Mouse (Mus musculus) adrenal gland, adult (tissue): Measurements from ENCODE around the gene Bsg.

Experiments
- DNase-seq, 2 experiments: peaks; one replicate each; pipeline ENCODE4 v3.0.0; 2022 to 2023; ENCODE audit warnings: low spot score in 1 of 2; ENCODE audit not compliant: inconsistent age in 2 of 2

Gene Bsg

DNA sequence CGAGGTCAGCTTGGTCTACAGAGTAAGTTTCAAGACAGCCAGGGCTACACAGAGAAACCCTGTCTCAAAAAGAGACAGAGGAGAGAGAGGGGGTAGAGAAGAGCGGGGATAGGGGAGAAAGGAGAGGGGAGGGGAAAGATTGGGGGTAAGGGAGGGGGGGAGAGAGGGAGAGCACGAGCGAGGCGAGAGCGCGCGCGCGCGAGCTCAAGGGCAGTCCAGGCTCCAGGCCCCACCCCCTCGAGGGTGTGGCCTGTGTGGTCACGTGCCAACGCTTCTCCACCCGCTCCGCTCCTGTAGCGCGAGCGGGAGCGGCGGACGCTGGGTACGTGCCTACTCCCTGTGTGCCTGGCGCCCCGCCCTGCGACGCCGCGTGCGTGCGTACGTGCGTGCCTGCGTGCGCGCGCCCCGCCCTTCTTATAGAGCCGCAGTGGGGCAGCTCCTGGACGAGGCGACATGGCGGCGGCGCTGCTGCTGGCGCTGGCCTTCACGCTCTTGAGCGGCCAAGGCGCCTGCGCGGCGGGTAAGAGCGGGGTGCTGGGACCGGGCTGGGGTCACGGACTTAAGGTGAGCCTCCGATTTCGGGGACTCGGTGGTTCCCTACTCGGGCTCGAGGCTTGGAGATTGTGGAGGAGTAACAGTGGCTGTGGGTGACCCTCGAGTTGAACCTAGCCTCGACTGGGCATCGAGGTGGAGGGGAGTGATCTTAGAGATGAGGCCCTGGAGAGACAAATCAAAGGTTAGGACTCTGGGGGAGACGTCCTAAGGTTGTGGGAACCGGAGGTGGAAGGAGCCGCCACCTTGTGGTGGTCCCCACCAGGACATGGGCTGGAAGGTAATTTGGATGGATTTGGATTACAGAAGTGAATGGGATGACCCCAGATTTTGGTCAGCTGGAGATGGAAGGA is at the start of gene Bsg:
TSS of gene Bsg (plus strand) at position 427 of the 905 bp plus-strand sequence.
- DNase-seq = peak; percentile 99

DNA sequence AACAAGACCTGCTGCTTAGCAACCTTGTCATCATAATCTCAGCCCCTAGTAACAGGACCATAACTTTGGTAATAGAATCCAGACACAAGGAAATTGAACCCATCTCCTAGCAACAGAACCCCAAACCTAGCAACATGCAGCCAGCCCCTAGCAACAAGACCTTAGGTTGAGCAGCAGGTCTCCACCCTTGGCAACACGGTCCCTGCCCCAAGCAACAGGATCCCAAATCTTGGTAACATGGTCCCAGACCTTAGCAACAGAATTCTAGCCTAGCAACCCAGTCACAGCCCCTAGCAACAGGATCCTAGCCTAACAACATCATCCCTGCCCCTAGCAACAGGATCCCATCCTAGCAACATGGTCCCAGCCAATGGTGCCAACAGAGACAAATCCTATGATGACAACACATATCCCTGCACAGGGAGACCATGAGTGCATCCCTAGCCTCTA is 49.3 kb upstream of the Bsg start:
- DNase-seq = no peak

DNA sequence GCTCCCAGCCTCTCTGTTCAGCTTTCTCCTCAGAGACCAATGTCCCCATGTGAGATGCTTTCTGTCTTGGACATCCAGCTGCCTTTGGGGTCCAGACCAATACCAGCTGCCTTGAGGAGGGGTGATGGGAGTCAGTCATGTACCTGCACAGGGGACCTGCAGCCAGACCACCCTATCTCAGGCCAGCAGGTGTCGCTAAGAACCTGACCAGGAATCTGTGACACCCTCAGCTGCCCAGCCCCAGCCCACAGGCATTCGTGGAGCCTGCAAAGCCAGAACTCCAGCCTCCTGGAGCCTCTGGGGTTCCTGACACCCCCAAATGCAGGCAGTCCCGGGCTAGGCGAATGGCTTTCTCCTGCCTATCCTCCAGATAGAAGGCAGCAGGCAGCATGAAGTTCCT is 45.5 kb upstream of the Bsg start:
- no peak for DNase-seq

DNA sequence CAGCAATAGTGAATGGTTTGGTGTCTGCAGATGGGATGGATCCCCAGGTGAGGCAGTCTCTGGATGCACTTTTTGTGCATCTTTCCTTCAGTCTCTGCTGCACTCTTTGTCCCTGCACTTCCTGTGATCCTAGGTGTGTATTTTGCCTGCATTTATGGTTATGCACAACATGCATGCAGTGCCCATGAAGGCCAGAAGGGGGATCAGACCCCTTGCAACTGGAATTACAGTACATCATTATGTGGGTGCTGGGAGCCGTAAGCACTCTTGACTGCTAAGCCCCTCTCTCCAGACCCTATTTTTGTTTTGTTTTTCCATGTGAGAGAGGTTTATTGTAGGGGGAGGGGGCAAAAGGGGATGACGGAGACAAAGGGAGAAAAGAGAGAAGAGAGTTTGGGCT is 44.0 kb upstream of the Bsg start:
- DNase-seq = no peak

DNA sequence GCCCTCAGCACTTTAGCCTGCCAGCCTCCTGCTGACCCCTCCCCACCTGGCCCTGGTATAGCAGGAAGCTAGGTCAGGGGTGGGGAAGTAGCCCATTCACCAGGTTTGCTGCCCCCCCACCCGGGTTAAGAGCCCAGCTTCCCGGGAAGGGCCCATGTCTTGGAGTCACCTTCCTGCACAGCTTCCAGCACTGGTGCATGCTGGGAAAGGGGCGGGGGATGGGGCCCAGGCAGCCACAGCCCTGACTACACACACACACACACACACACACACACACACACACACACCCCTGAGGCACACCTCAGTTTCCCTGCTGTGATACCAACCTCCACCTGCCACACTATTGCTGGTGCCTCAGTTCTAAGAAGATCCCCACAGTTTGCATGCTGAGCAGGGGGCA is 42.4 kb upstream of the Bsg start:
- DNase-seq = no peak

- DNase-seq = peak in 1 of 2 experiments; percentile 84
These were observed 40.1 kb upstream of the Bsg start, which contains the start of gene Madcam1 for GRCm38 (mm10) chr10:79664131-79664665. Gene Madcam1 (plus strand): TSS chr10:79664559.

DNA sequence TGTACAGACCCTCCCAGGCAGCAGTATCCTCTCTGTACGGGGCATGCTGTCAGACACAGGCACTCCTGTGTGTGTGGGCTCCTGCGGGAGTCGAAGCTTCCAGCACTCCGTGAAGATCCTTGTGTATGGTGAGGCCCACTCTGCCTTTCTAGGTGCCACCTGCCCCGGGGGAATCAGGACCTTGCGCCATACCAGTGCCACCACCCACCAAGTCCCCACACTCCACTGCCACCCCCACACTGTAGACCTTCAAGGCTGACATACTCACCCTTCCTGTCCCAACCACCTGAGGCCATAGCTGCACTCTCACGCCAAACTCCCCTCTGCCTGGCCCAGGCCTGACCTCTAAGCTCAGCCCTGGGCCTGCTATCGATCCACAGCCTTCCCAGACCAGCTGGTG is 39.2 kb upstream of the Bsg start:
- no peak for DNase-seq

GRCm38 (mm10) chr10:79666493-79666892 is 37.8 kb upstream of the Bsg start:
- DNase-seq = peak in 1 of 2 experiments; percentile 26

DNA sequence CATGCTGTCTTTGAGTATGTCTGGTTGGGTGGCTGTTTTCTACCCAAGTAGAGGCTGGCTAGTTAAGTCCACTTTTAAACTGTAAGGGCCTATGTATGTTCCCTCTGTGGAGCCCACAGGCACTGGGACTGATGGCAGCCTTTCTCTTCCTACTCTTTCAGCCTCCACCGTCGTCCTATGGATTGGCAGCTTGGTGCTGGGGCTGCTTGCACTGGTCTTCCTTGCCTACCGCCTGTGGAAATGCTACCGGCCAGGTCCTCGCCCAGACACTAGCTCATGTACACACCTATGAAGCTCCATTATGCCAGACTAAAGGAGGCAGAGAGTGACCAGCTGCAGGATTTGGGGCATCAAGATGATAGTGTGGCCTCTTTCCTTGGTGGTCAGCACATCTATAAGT is 36.2 kb upstream of the Bsg start:
- peak in 1 of 2 experiments; percentile 46 for DNase-seq

DNA sequence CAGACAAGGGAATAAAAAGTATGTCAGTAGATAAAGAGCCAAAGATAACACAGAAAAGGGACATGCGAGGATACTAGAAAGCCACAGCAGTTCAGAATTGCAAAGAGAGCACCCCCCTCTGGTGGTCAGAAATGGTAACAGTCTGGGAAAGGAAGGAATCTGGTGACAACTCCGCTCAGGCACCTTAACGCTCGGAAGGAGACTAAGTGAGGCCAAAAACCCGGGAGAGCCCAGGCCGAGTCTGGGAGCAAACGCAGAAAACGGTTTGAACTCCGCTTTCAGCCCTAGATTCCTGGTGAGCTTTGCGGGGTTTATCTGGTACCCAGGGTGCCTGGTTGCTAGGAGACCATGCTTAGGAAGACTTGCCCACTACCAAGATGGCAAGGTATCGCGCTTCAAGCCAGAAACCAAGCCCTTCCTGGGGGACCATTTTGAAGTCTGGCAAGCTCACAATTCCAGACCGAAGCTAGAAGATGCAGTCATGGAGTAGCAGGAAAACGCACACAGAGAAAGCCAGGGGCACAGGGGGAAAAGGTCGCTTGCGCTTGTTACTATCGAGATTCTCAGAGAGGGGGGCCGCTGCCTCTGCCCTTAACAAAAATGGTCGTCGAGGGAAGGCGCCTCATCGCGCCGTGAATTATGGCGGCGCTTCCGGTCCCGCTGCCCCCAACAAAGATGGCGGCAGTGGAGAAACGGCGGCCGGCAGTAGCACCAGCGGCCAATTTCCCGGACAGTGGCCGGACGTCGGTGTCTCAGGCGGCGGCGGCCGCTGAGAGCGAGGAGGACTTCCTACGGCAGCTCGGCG is 35.3 kb upstream of the Bsg start, which contains the start of gene Tpgs1:
TSS of gene Tpgs1 (plus strand) at position 599 of the 805 bp plus-strand sequence.
- peak; percentile 91 to 98 for DNase-seq

DNA sequence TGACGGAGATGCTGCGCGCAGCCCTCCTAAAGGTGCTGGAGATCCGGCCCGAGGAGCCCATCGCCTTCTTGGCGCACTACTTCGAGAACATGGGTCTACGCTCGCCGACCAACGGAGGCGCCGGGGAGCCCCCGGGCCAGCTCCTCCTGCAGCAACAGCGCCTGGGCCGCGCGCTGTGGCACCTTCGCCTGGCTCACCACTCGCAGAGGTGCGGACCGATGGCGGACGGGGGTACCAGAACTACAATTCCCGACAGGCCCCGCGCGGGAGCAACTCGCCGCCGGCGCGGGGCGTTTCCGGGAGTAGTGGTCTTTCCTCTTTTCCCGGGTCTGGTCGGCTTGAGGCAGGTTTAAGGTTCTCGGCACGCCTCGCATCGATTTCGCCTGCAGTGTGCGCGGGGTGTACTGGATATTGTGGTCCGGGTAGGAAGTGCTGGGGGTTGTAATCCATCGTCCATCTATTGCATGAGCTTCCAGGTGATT is 34.7 kb upstream of the Bsg start:
- DNase-seq = peak; percentile 80 to 91

- DNase-seq = peak in 1 of 2 experiments; percentile 58
These were observed 34.0 kb upstream of the Bsg start for GRCm38 (mm10) chr10:79670071-79670888.

GRCm38 (mm10) chr10:79671396-79672087 is 32.7 kb upstream of the Bsg start:
- DNase-seq = peak in 1 of 2 experiments; percentile 18

GRCm38 (mm10) chr10:79672088-79672455 is 32.2 kb upstream of the Bsg start:
- DNase-seq = peak in 1 of 2 experiments; percentile 26

DNA sequence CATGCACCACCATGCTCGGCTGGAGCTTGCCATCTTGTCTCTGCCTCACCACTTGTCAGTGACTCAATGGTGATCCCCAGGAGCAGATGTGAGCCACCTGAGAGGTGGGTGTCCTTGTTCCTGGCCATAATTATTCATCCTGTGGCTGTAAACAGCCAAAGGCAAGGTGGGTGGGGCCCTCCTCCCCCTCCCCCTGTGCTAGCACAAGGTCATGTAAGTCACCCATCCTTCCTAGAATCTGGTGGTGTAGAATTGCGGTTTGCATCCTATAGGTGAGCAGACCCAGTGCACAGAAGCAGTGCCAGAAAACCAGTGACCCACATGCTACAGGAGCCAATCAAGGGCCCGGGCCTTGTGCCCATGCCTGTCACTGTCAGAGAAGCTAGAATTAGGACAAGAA is 31.2 kb upstream of the Bsg start:
- DNase-seq = peak in 1 of 2 experiments; percentile 26

GRCm38 (mm10) chr10:79675346-79676035 is 28.8 kb upstream of the Bsg start:
- DNase-seq = peak in 1 of 2 experiments; percentile 32

GRCm38 (mm10) chr10:79680606-79681495 is 23.4 kb upstream of the Bsg start:
- peak in 1 of 2 experiments; percentile 76 for DNase-seq

DNA sequence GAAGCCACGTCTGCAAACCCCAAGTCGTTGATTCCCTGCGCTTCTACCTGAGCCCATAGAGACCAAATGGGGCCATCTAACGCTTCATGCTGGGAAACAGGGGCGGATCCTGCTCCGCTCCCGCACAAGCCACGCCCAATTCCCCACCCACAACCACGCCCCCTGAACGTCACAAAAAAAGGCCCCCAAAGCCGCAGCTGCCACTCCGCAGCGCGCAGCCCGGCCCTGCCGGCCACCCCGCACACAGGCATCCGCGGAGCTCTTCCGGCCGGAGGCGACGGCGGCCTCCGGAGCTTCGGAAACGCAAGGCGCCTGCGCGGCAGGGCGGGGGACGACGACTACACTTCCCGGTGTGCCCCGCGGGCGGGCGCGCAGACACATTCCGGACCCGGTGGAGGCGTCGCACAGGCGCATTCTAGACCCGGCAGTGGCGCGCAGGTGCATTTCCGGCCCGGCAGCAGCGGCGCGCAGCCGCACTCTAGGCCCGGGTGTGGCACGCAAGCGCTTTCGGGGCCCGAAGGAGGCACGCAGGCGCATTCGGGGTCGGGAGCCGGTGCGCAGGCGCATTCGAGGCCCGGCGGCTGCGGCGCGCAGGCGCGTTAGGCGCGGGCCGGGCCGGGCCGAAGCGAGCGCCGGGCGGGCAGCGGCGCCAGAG is 22.6 kb upstream of the Bsg start, which contains the start of gene Cdc34:
TSS of gene Cdc34 (plus strand) at position 605 of the 655 bp plus-strand sequence.
- peak; percentile 100 for DNase-seq
